Comparison of ENCODE assay signal across 7 mouse cellular contexts in genomic region chr10:67911447-67912336, GRCm38 (mm10). TPM values are rescaled to one million over a fixed set of nuclear protein-coding genes. Genes with fewer than 3 reads are reported as not detected.
DNase-seq lines count a peak whose midpoint lies in the region; ATAC-seq and TF ChIP-seq lines count a peak whose summit lies in the region.

No protein-coding gene starts in this region.

- H3K27ac ChIP-seq in spleen, adult 2 months (ENCODE audit: insufficient read depth, low read length), result no peak overlapping the region; the same call in 1 of the 2 replicates
- H3K27ac ChIP-seq in embryonic facial prominence, embryonic 12.5 days, result no peak overlapping the region

- TF ChIP-seq POLR2A in spleen, adult 2 months (IDR thresholded peaks at IDR 0.05; ENCODE audit: low read depth, low read length), result no peak

- peak overlapping the region; percentile 96 for H3K4me2 ChIP-seq in embryonic facial prominence, embryonic 12.5 days (replicated peaks)

- no peaks in the 10 kb centered on the region for H3K9me3 ChIP-seq in embryonic facial prominence, embryonic 12.5 days

- H3K36me3 ChIP-seq in spleen, adult 2 months (ENCODE audit: control insufficient read depth, insufficient read depth, low read length), result no peaks in the 10 kb centered on the region
- H3K36me3 ChIP-seq in embryonic facial prominence, embryonic 12.5 days, result no peaks in the 10 kb centered on the region

- DNase-seq in spleen, adult 2 months (ENCODE audit: low read depth in 1 of 2, low spot score in 2 of 2), result peak in 1 of 2 experiments; percentile 14
- DNase-seq in spleen, postnatal 10 days (ENCODE audit: low spot score in 2 of 2), result no peak
- no peak for DNase-seq in ovary, postnatal 10 days (ENCODE audit: low spot score)

- H3K27me3 ChIP-seq in spleen, adult 2 months (ENCODE audit: control insufficient read depth, insufficient read depth, low read length), result no peaks in the 10 kb centered on the region
- H3K27me3 ChIP-seq in embryonic facial prominence, embryonic 12.5 days, result 0 out of 2 replicates have a peak, but pooled peaks cover 2% of the 10 kb centered on the region

- H3K4me1 ChIP-seq in spleen, adult 2 months (ENCODE audit: control insufficient read depth, insufficient read depth, insufficient read length), result no peaks in the 10 kb centered on the region
- H3K4me1 ChIP-seq in embryonic facial prominence, embryonic 12.5 days, result peaks cover 4% of the 10 kb centered on the region

- H3K4me3 ChIP-seq in spleen, adult 2 months (ENCODE audit: extremely low read depth, insufficient read depth, insufficient read length), result peak overlapping the region; percentile 84
- peak overlapping the region; percentile 79 for H3K4me3 ChIP-seq in embryonic facial prominence, embryonic 12.5 days

- WGBS in spleen, adult 2 months, result 22% methylated on average over 33 of the region's 33 CpGs
- 21% methylated on average over 33 of the region's 33 CpGs for WGBS in embryonic facial prominence, embryonic 12.5 days

- no peak for TF ChIP-seq CTCF in spleen, adult 2 months (IDR thresholded peaks at IDR 0.05; ENCODE audit: extremely low read depth, insufficient read depth, insufficient read length, insufficient replicate concordance)

- peak; percentile 65; the same call in 1 of the 2 replicates for ATAC-seq in embryonic facial prominence, embryonic 12.5 days (ENCODE audit: insufficient number of reproducible peaks, insufficient read depth, low FRiP score, low TSS enrichment)
- peak; percentile 80 for ATAC-seq in inflammation-experienced regulatory T-cells, adult 6 months
- ATAC-seq in monocyte, adult 5-6 weeks (replicated peaks; ENCODE audit: insufficient number of reproducible peaks, low FRiP score, low TSS enrichment, poor library complexity, severe bottlenecking), result 0 out of 2 replicates have a peak, but pooled peaks have one; percentile 17
- no peak for ATAC-seq in megakaryocyte-erythroid progenitor cell, adult 5-6 weeks (replicated peaks; ENCODE audit: low FRiP score, low TSS enrichment, poor library complexity, severe bottlenecking)

- H3K9ac ChIP-seq in embryonic facial prominence, embryonic 12.5 days, result peak overlapping the region; percentile 73

RNA-seq across cellular contexts. Expression of gene Zfp365, which starts 0.8 kb away (rescaled TPM):
- 0.27 and 0.39 TPM in 2 replicates for polyA plus RNA-seq in spleen, adult 2 months (2012; rRNA removed)
- 3.1 and 4.5 TPM in 2 replicates for polyA plus RNA-seq in embryonic facial prominence, embryonic 12.5 days (2016; fragmentation: Nextera tagmentation; extraction: Ambion mirVana)
- 1 to 10 TPM; 3.5 to 5.9 (median 3.7) TPM for polyA plus RNA-seq in inflammation-experienced regulatory T-cells, adult 6 months (2017; shearing (Covaris generic))
- 0.29 to 0.48 TPM in 2 of 3 replicates, not detected in the other for total RNA-seq in monocyte, adult 5-6 weeks (2017)
- not detected in 2 replicates for total RNA-seq in megakaryocyte-erythroid progenitor cell, adult 5-6 weeks (2014; fragmentation: Nextera tagmentation)
- 0.23 TPM in 1 of 2 replicates, not detected in the other for total RNA-seq in megakaryocyte-erythroid progenitor cell, adult 5-6 weeks (2017)
